ENCODE assay signal across 8 mouse cellular contexts in genomic region chr5:121849478-121850349, GRCm38 (mm10). TPM values are rescaled to one million over a fixed set of nuclear protein-coding genes. Genes with fewer than 3 reads are reported as not detected.
DNase-seq lines count a peak whose midpoint lies in the region; ATAC-seq lines count a peak whose summit lies in the region.

No protein-coding gene starts in this region.

- 43% methylated on average over 20 of the region's 20 CpGs for WGBS in hindbrain, embryonic 16.5 days
- 43% methylated on average over 20 of the region's 20 CpGs for WGBS in liver, embryonic 15.5 days (ENCODE audit: insufficient replicate concordance)

- peak overlapping the region; percentile 83 for H3K9ac ChIP-seq in hindbrain, embryonic 16.5 days (ENCODE audit: low read depth, low read length)
- H3K9ac ChIP-seq in liver, embryonic 15.5 days: 0 out of 2 replicates have a peak overlapping the region, but pooled peaks have one; percentile 2

- peaks cover 20% of the 10 kb centered on the region for H3K36me3 ChIP-seq in erythroblast, embryonic 14.5 days (ENCODE audit: control insufficient read depth)
- H3K36me3 ChIP-seq in hindbrain, embryonic 16.5 days (ENCODE audit: control insufficient read depth, insufficient read depth, low read length): peaks cover 10% of the 10 kb centered on the region
- peaks cover 9% of the 10 kb centered on the region; the same call in 1 of the 2 replicates for H3K36me3 ChIP-seq in liver, embryonic 15.5 days (replicated peaks)

- no peaks in the 10 kb centered on the region for H3K9me3 ChIP-seq in erythroblast, embryonic 14.5 days (ENCODE audit: control insufficient read depth, low read length)
- no peaks in the 10 kb centered on the region for H3K9me3 ChIP-seq in hindbrain, embryonic 16.5 days (ENCODE audit: control insufficient read depth, low read length)
- no peaks in the 10 kb centered on the region for H3K9me3 ChIP-seq in liver, embryonic 15.5 days (replicated peaks)

- DNase-seq in cerebellum, adult 8-10 months: peak; percentile 44
- no peak for DNase-seq in urinary bladder, postnatal 36 days (ENCODE audit: low spot score in 2 of 2)
- DNase-seq in left cerebral cortex, postnatal 4 days: no peak

- H3K4me3 ChIP-seq in erythroblast, embryonic 14.5 days (replicated peaks): peak overlapping the region; percentile 86
- peak overlapping the region; percentile 81 for H3K4me3 ChIP-seq in hindbrain, embryonic 16.5 days (ENCODE audit: low read length)
- peak overlapping the region; percentile 84 for H3K4me3 ChIP-seq in liver, embryonic 15.5 days (replicated peaks)

- H3K4me2 ChIP-seq in hindbrain, embryonic 16.5 days (ENCODE audit: low read length): peak overlapping the region; percentile 73
- H3K4me2 ChIP-seq in liver, embryonic 15.5 days: peak overlapping the region; percentile 91

- intact Hi-C loops in left cerebral cortex, postnatal 4 days (cut with DNase I): no loop called here

- peaks cover 26% of the 10 kb centered on the region for H3K27me3 ChIP-seq in erythroblast, embryonic 14.5 days (ENCODE audit: control insufficient read depth)
- H3K27me3 ChIP-seq in hindbrain, embryonic 16.5 days (replicated peaks; ENCODE audit: control insufficient read depth, insufficient read depth, low read length): no peaks in the 10 kb centered on the region
- H3K27me3 ChIP-seq in liver, embryonic 15.5 days: peaks cover 24% of the 10 kb centered on the region

- ATAC-seq in erythroblast, adult 5-6 weeks (replicated peaks; ENCODE audit: low FRiP score, poor library complexity, severe bottlenecking): no peak
- no peak for ATAC-seq in hindbrain, embryonic 16.5 days
- no peak for ATAC-seq in liver, embryonic 15.5 days (ENCODE audit: insufficient read depth)
- ATAC-seq in erythroid progenitor cell, adult 5-6 weeks (replicated peaks; ENCODE audit: low FRiP score, poor library complexity, severe bottlenecking): no peak

- peaks cover 29% of the 10 kb centered on the region for H3K4me1 ChIP-seq in erythroblast, embryonic 14.5 days (ENCODE audit: control insufficient read depth)
- peaks cover 26% of the 10 kb centered on the region for H3K4me1 ChIP-seq in hindbrain, embryonic 16.5 days (ENCODE audit: control insufficient read depth, insufficient read depth, low read depth, low read length)
- H3K4me1 ChIP-seq in liver, embryonic 15.5 days (replicated peaks): peaks cover 48% of the 10 kb centered on the region

- H3K27ac ChIP-seq in hindbrain, embryonic 16.5 days (ENCODE audit: low read depth, low read length): no peak overlapping the region
- H3K27ac ChIP-seq in liver, embryonic 15.5 days (replicated peaks): 0 out of 2 replicates have a peak overlapping the region, but pooled peaks have one; percentile 0

RNA-seq across cellular contexts. Expression of gene Pheta1, which starts 0.9 kb away (rescaled TPM):
- 0.16 and 0.17 TPM in 2 replicates for polyA plus RNA-seq in erythroblast, embryonic 14.5 days (2012)
- 0.19 and 0.84 TPM in 2 replicates for total RNA-seq in erythroblast, adult 5-6 weeks (2015; ENCODE audit: low replicate concordance)
- 0.70 TPM in 1 of 2 replicates, not detected in the other for total RNA-seq in erythroblast, adult 5-6 weeks (2017; ENCODE audit: low replicate concordance)
- 34.1 and 39.5 TPM in 2 replicates for polyA plus RNA-seq in hindbrain, embryonic 16.5 days (2015; fragmentation: Nextera tagmentation; extraction: Ambion mirVana)
- 3.9 and 4.5 TPM in 2 replicates for polyA plus RNA-seq in liver, embryonic 15.5 days (2015; fragmentation: Nextera tagmentation; extraction: Ambion mirVana)
- total RNA-seq in erythroid progenitor cell, adult 5-6 weeks (2015; ENCODE audit: low replicate concordance): not detected in 2 replicates
- total RNA-seq in erythroid progenitor cell, adult 5-6 weeks (2017; ENCODE audit: low replicate concordance): 0.13 TPM in 1 of 2 replicates, not detected in the other
- 10 to 100 TPM; 19.4 to 19.9 TPM for total RNA-seq in left cerebral cortex, postnatal 4 days (2021)

RNA-seq across cellular contexts. Expression of gene Sh2b3, which starts 12.3 kb away (rescaled TPM):
- polyA plus RNA-seq in erythroblast, embryonic 14.5 days (2012): 1.8 and 2.0 TPM in 2 replicates
- 9.0 and 18.1 TPM in 2 replicates for total RNA-seq in erythroblast, adult 5-6 weeks (2015; ENCODE audit: low replicate concordance)
- total RNA-seq in erythroblast, adult 5-6 weeks (2017; ENCODE audit: low replicate concordance): 5.5 and 6.0 TPM in 2 replicates
- 5.2 and 6.9 TPM in 2 replicates for polyA plus RNA-seq in hindbrain, embryonic 16.5 days (2015; fragmentation: Nextera tagmentation; extraction: Ambion mirVana)
- 6.7 and 7.7 TPM in 2 replicates for polyA plus RNA-seq in liver, embryonic 15.5 days (2015; fragmentation: Nextera tagmentation; extraction: Ambion mirVana)
- total RNA-seq in erythroid progenitor cell, adult 5-6 weeks (2015; ENCODE audit: low replicate concordance): 12.2 and 14.1 TPM in 2 replicates
- 4.4 and 4.6 TPM in 2 replicates for total RNA-seq in erythroid progenitor cell, adult 5-6 weeks (2017; ENCODE audit: low replicate concordance)
- total RNA-seq in left cerebral cortex, postnatal 4 days (2021): 10 to 100 TPM; 13.3 to 13.4 TPM

Comparison
In these comparisons a context has a peak if more than half of its experiments do, and no peak if none do; other contexts are left out.
1. RNA of gene Pheta1, which starts 0.9 kb away (total RNA-seq): 19.4 to 19.9 TPM in left cerebral cortex, postnatal 4 days; 0.19 to 0.84 TPM in erythroblast, adult 5-6 weeks and 0.13 TPM in erythroid progenitor cell, adult 5-6 weeks; every median in the first group is over 10 times any median in the second.
2. Peak in every context shown above with its lines, with median percentiles within 50 percentile points of each other: H3K4me3 ChIP-seq.